Mouse (Mus musculus): ENCODE measurements around the gene Cacfd1. TPM values are rescaled to one million over a fixed set of nuclear protein-coding genes. Genes with fewer than 3 reads are reported as not detected.

Gene Cacfd1
- polyA plus RNA-seq, 1 experiment from 2014 or later = 101 TPM

DNA sequence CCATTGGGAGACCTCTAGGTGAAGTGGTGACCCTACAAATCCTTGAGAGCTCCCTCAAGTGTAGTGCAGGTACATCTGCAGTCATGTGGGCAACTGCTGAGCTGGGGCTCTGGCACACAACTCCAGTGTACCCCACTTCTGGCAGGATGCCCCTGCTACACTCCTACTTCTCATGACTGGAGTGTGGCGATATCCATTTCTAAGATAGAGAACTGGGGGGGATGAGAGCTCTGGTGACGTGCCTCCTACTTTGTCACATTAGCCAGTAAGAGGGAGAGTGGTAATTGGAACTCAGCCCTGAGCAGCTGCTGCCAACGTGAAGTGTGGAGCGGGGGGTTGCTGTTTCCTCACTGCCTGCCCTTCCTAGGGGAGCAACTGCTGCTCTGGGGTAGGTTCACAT lies 3.5 kb upstream of the Cacfd1 start:
- Histone ChIP-seq H3K36me3 (replicated peaks) (peaks cover under 1% of the 10 kb centered on the region; the same call in 1 of the 2 replicates), H3K4me1 (peaks cover 22% of the 10 kb centered on the region), H3K27me3 (ENCODE audit: poor library complexity, severe bottlenecking) (no peaks in the 10 kb centered on the region), H3K9me3 (no peaks in the 10 kb centered on the region), H3K27ac (no peak overlapping the region), H3K4me3 (no peak overlapping the region)
- WGBS = 80% methylated on average over 4 of the region's 4 CpGs
- no peak for DNase-seq (ENCODE audit: extremely low spot score, low spot score)

DNA sequence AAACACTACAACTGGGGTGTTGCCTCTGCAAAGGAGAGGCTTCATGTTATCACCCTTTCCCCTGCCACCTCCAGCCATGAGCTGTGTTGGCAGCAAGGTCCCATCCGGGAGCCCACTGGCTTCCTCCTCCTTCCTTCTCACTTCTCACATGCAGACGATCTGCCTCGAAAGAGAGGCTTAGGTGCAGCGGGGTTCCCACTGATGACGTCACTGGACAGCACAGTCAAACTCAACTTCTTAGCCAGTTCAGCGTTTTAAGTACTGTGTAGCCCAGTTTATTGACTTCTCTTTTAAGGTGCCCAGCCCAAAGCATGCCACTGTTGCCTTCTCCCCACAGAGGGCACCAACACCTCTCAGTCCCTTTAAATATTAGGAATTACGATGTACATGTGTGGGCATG lies 2.0 kb upstream of the Cacfd1 start:
- no peaks in the 10 kb centered on the region for H3K9me3 ChIP-seq
- H3K27ac ChIP-seq = no peak overlapping the region
- DNase-seq (ENCODE audit: extremely low spot score, low spot score) = no peak
- H3K4me1 ChIP-seq = peaks cover 28% of the 10 kb centered on the region
- H3K4me3 ChIP-seq = no peak overlapping the region
- H3K27me3 ChIP-seq (ENCODE audit: poor library complexity, severe bottlenecking) = no peaks in the 10 kb centered on the region
- H3K36me3 ChIP-seq (replicated peaks) = peaks cover 8% of the 10 kb centered on the region
- WGBS = 77% methylated on average over 7 of the region's 7 CpGs

GRCm38 (mm10) chr2:27017802-27018201 lies 8.1 kb downstream of the Cacfd1 start:
- no peaks in the 10 kb centered on the region for H3K9me3 ChIP-seq
- no peaks in the 10 kb centered on the region for H3K27me3 ChIP-seq (ENCODE audit: poor library complexity, severe bottlenecking)
- 52% methylated on average over 5 of the region's 5 CpGs for WGBS
- H3K4me1 ChIP-seq = no peaks in the 10 kb centered on the region
- H3K36me3 ChIP-seq (replicated peaks) = peaks cover 79% of the 10 kb centered on the region
- no peak overlapping the region for H3K27ac ChIP-seq
- peak; percentile 67 for DNase-seq (ENCODE audit: extremely low spot score, low spot score)
- no peak overlapping the region for H3K4me3 ChIP-seq

DNA sequence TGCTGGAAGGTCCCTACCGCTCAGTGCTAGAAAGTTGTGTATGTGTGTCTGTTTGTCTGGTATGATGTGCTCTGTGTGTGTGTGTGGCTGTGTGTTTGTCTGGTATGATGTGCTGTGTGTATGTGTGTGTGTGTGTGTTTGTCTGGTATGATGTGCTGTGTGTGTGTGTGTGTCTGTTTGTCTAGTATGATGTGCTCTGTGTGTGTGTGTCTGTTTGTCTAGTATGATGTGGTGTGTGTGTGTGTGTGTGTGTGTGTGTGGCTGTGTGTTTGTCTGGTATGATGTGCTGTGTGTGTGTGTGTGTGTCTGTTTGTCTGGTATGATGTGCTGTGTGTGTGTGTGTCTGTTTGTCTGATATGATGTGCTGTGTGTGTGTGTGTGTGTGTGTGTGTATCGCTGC lies 9.8 kb downstream of the Cacfd1 start:
- WGBS = 96% methylated on average over 2 of the region's 2 CpGs
- H3K4me1 ChIP-seq = 0 out of 2 replicates have a peak, but pooled peaks cover 5% of the 10 kb centered on the region
- no peak overlapping the region for H3K27ac ChIP-seq
- H3K36me3 ChIP-seq (replicated peaks) = peaks cover 65% of the 10 kb centered on the region
- DNase-seq (ENCODE audit: extremely low spot score, low spot score) = no peak
- no peak overlapping the region for H3K4me3 ChIP-seq
- no peaks in the 10 kb centered on the region for H3K9me3 ChIP-seq
- H3K27me3 ChIP-seq (ENCODE audit: poor library complexity, severe bottlenecking) = no peaks in the 10 kb centered on the region

DNA sequence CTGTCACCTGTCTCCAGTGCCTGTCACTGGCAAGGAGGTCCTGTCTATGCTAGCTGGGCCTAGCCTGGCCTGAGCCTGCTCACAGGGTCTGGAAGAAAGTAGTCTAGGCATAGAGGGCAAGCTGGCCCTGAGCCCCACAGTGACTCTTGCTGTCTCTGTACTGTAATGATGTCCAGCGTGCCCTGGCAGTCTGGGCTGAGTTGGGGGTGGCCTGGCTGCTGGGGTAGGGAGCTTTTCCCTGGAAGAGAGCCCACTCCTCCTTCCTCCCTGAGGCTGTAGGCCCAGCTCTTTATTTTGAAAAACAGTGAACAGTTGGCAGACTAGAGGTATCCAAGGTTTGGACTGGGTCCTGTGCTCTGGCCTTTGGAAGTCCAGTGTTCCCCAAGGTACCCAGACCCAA lies 11.4 kb downstream of the Cacfd1 start:
- Histone ChIP-seq H3K4me1 (0 out of 2 replicates have a peak, but pooled peaks cover 5% of the 10 kb centered on the region), H3K27ac (no peak overlapping the region), H3K4me3 (no peak overlapping the region; the same call in 1 of the 2 replicates), H3K36me3 (replicated peaks) (peaks cover 50% of the 10 kb centered on the region), H3K9me3 (no peaks in the 10 kb centered on the region), H3K27me3 (ENCODE audit: poor library complexity, severe bottlenecking) (no peaks in the 10 kb centered on the region)
- 89% methylated on average over 1 of the region's 1 CpGs for WGBS
- DNase-seq (ENCODE audit: extremely low spot score, low spot score) = no peak

DNA sequence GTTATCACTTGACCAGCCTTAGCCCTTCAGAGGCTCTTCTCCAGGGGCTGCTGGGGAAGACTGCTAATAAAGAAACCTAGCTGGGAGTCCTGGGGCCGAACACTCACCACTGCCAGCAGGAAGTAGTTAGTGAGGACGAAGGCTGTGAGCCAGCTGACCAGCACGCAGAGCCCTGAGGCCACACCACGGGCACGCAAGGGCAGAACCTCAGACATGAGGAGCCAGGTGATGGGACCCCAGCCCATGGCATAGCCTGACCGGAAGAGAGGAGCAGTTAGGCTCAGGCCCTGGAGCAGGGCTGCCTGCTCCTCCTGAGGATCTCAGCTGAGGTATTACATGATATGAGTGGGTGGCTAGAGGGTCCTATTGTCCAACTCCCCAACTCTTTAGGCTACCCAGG lies 12.9 kb downstream of the Cacfd1 start:
- DNase-seq (ENCODE audit: extremely low spot score, low spot score) = no peak

DNA sequence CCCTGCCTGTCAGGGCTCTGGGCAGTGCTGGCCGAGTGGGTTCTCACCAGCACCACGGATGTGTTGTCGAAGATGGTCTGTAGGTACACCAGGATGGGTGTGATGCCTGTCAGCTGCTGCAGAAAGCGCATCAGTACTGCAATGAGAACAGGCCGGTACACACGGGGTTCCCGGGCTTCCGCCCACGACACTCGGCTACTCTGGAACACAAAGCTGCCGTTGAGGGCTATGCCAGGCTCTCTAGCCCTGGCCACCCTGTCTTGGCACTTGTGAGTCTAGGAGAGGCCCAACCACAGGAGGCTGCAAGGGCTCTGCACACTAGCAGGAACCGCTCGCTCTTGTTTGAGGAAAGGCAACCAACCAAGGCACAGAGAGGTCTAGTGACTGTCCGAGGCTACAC lies 14.4 kb downstream of the Cacfd1 start:
- DNase-seq (ENCODE audit: extremely low spot score, low spot score) = no peak
- WGBS = 93% methylated on average over 14 of the region's 14 CpGs
- Histone ChIP-seq H3K36me3 (replicated peaks) (peaks cover 19% of the 10 kb centered on the region), H3K9me3 (no peaks in the 10 kb centered on the region), H3K27ac (no peak overlapping the region), H3K27me3 (ENCODE audit: poor library complexity, severe bottlenecking) (peaks cover 23% of the 10 kb centered on the region), H3K4me3 (no peak overlapping the region), H3K4me1 (peaks cover 24% of the 10 kb centered on the region)

More for the DNA sequence above, 12.9 kb downstream of the Cacfd1 start:
- no peak overlapping the region for H3K4me3 ChIP-seq
- H3K36me3 ChIP-seq (replicated peaks) = peaks cover 34% of the 10 kb centered on the region
- no peaks in the 10 kb centered on the region for H3K9me3 ChIP-seq
- H3K27ac ChIP-seq = 0 out of 2 replicates have a peak overlapping the region, but pooled peaks have one; percentile 0
- H3K27me3 ChIP-seq (ENCODE audit: poor library complexity, severe bottlenecking) = peaks cover 12% of the 10 kb centered on the region
- 78% methylated on average over 6 of the region's 6 CpGs for WGBS
- peaks cover 16% of the 10 kb centered on the region for H3K4me1 ChIP-seq

DNA sequence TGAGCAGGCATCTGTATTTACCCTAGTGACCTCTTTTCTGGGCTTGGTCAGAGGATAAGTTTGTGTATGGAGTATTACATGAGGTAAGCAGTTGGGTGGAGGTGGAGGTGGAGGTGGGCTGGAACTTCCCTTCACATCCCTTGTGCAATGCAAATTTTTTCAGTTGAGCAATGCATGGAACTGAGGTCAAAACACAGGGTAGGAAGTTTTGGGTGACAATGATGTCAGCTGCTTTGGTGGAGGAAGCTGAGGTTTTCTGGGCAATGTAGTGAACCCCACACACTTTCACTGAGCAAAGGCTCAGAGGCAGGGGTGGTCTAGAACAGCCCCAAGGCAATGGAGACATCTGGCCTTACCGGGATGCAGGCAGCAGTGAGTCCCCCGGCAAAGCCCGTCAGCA lies 15.8 kb downstream of the Cacfd1 start:
- no peak for DNase-seq (ENCODE audit: extremely low spot score, low spot score)
- H3K9me3 ChIP-seq = no peaks in the 10 kb centered on the region
- 88% methylated on average over 3 of the region's 3 CpGs for WGBS
- H3K27me3 ChIP-seq (ENCODE audit: poor library complexity, severe bottlenecking) = peaks cover 28% of the 10 kb centered on the region
- H3K4me1 ChIP-seq = peaks cover 24% of the 10 kb centered on the region
- H3K27ac ChIP-seq = no peak overlapping the region
- H3K4me3 ChIP-seq = no peak overlapping the region
- H3K36me3 ChIP-seq (replicated peaks) = peaks cover 5% of the 10 kb centered on the region; the same call in 1 of the 2 replicates

- Histone ChIP-seq H3K27ac (no peak overlapping the region), H3K9me3 (no peaks in the 10 kb centered on the region), H3K36me3 (replicated peaks) (no peaks in the 10 kb centered on the region), H3K27me3 (ENCODE audit: poor library complexity, severe bottlenecking) (peaks cover 28% of the 10 kb centered on the region), H3K4me1 (peaks cover 24% of the 10 kb centered on the region), H3K4me3 (no peak overlapping the region)
- WGBS = 95% methylated on average over 3 of the region's 3 CpGs
- no peak for DNase-seq (ENCODE audit: extremely low spot score, low spot score)
Observed at GRCm38 (mm10) chr2:27026332-27026731, 16.6 kb downstream of the Cacfd1 start.

- H3K4me1 ChIP-seq = peaks cover 24% of the 10 kb centered on the region
- peak overlapping the region; percentile 52 for H3K4me3 ChIP-seq
- no peaks in the 10 kb centered on the region for H3K9me3 ChIP-seq
- peaks cover 28% of the 10 kb centered on the region for H3K27me3 ChIP-seq (ENCODE audit: poor library complexity, severe bottlenecking)
- WGBS = 72% methylated on average over 10 of the region's 10 CpGs
- no peaks in the 10 kb centered on the region for H3K36me3 ChIP-seq (replicated peaks)
- no peak for DNase-seq (ENCODE audit: extremely low spot score, low spot score)
- no peak overlapping the region for H3K27ac ChIP-seq
Observed at GRCm38 (mm10) chr2:27026857-27027617, 17.3 kb downstream of the Cacfd1 start.

GRCm38 (mm10) chr2:27027618-27028436 lies 18.1 kb downstream of the Cacfd1 start, which contains the start of gene Slc2a6:
Slc2a6 (minus strand) TSS chr2:27027998.
- Histone ChIP-seq H3K4me3 (peak within 1 kb of the TSS; percentile 52), H3K4me1 (peaks cover 24% of the 10 kb centered on the region), H3K27me3 (ENCODE audit: poor library complexity, severe bottlenecking) (peaks cover 28% of the 10 kb centered on the region), H3K36me3 (replicated peaks) (no peaks in the 10 kb centered on the region), H3K9me3 (no peaks in the 10 kb centered on the region), H3K27ac (peak within 1 kb of the TSS; percentile 65)
- 3% methylated on average over 38 of the region's 38 CpGs for WGBS
- peak; percentile 82 for DNase-seq (ENCODE audit: extremely low spot score, low spot score)

GRCm38 (mm10) chr2:27028437-27029015 lies 18.8 kb downstream of the Cacfd1 start:
- peak overlapping the region; percentile 52 for H3K4me3 ChIP-seq
- WGBS = 81% methylated on average over 4 of the region's 4 CpGs
- H3K27ac ChIP-seq = no peak overlapping the region
- H3K27me3 ChIP-seq (ENCODE audit: poor library complexity, severe bottlenecking) = peaks cover 28% of the 10 kb centered on the region
- H3K9me3 ChIP-seq = no peaks in the 10 kb centered on the region
- H3K4me1 ChIP-seq = peaks cover 21% of the 10 kb centered on the region
- DNase-seq (ENCODE audit: extremely low spot score, low spot score) = no peak
- H3K36me3 ChIP-seq (replicated peaks) = no peaks in the 10 kb centered on the region

All from forebrain, embryonic 10.5 days (tissue).